Mouse (Mus musculus): ENCODE results near the gene Otub1. TPM values are rescaled to one million over a fixed set of nuclear protein-coding genes. Genes with fewer than 3 reads are reported as not detected.
A peak's percentile ranks its signal among the peaks of the same experiment; 100 is the strongest.

The Otub1 gene
- polyA plus RNA-seq, 1 experiment from 2014 or later = 139 TPM

DNA sequence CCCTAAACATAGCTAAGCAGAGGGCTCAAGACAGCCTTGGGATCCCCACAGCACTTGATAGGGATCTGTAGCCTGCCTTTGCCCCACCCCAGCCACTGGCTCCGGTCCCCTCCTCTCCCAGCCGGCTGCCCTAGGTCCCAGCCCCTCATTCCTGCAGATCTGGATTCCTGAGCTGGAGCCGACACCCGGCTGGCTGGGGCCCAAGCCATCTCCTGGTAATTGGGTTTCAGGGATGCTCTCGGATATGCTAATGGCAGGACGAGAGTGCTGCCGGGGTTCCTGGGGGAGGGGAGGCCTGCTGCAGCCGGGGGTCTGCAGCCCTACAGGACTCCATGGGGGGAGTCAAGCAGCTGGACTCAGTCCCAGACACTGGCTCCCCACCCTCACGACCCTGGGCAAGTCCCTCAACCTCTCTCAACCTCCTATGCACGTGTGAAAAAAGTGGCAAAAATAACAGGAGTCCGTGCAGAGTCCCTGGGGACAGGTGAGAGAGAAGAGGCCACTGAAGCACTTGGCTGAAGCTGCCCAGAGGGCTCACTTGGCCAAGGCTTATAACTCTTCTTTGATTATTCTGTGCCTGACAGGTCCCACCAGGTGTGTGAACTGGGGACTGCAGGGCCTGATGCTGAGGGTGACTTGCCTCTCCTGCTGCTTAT is 29.9 kb downstream of the Otub1 start:
- ATAC-seq (replicated peaks; ENCODE audit: low FRiP score) (no peak), DNase-seq (ENCODE audit: low spot score) (no peak)
- H3K4me3 ChIP-seq (ENCODE audit: low read depth, low read length) = no peak overlapping the region
- H3K9ac ChIP-seq (ENCODE audit: low read depth, low read length) = no peak overlapping the region
- no peak overlapping the region for H3K4me2 ChIP-seq
- H3K27ac ChIP-seq (ENCODE audit: low read depth, low read length) = no peak overlapping the region
- no peaks in the 10 kb centered on the region for H3K9me3 ChIP-seq (ENCODE audit: control insufficient read depth, low read length)
- peaks cover 37% of the 10 kb centered on the region for H3K27me3 ChIP-seq (replicated peaks; ENCODE audit: control insufficient read depth, insufficient read depth, low read length)
- WGBS = 17% methylated on average over 11 of the region's 11 CpGs
- no peaks in the 10 kb centered on the region for H3K36me3 ChIP-seq (ENCODE audit: control insufficient read depth, insufficient read depth, low read length)
- H3K4me1 ChIP-seq (replicated peaks; ENCODE audit: control insufficient read depth, insufficient read depth, low read length) = peaks cover 16% of the 10 kb centered on the region

DNA sequence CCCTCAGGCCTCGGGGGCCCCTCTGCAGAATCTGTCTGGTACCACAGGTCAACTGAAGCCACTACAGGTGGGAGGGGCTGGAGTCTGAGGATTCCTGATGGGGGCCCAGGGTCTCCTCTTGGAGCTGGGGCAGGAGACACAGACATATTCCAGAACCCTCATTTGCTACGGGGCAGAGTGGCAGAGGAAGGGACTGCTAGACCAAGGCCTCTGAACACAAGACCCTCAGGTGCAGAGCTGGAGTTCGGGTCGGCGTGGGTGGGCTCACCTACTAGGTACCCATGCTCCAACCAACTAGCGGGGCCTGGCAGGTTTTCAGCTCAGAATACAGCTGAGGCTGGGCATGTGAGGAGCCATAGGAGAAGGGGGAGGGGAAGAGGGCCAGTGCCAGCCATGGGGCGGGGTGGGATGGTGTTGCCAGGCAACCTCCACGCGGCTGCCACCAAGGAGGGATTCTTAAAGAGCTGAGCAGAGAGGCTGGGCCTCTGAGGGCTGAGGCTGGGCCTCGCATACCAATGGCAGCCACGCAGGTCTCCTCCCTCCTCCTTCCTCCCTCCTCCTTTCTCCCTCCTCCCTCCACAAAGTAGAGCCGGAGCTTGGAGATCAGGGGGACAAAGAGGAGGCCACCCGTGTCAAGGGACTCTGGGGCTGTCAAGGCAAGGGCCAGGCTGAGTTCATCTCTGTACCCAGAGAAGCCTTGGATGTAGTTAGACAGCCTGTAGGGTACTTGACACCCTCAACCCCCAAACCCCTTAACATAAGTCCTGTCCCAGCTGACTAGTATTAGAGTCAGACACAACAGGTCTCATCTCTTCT is 33.9 kb downstream of the Otub1 start:
- Histone ChIP-seq H3K9me3 (ENCODE audit: control insufficient read depth, low read length) (no peaks in the 10 kb centered on the region), H3K27ac (ENCODE audit: low read depth, low read length) (no peak overlapping the region), H3K9ac (ENCODE audit: low read depth, low read length) (no peak overlapping the region), H3K4me3 (ENCODE audit: low read depth, low read length) (no peak overlapping the region), H3K36me3 (ENCODE audit: control insufficient read depth, insufficient read depth, low read length) (no peaks in the 10 kb centered on the region), H3K4me1 (replicated peaks; ENCODE audit: control insufficient read depth, insufficient read depth, low read length) (peaks cover 17% of the 10 kb centered on the region), H3K4me2 (no peak overlapping the region), H3K27me3 (replicated peaks; ENCODE audit: control insufficient read depth, insufficient read depth, low read length) (peaks cover 32% of the 10 kb centered on the region)
- ATAC-seq (replicated peaks; ENCODE audit: low FRiP score) (peak; percentile 67), DNase-seq (ENCODE audit: low spot score) (peak; percentile 48)
- 30% methylated on average over 13 of the region's 13 CpGs for WGBS

DNA sequence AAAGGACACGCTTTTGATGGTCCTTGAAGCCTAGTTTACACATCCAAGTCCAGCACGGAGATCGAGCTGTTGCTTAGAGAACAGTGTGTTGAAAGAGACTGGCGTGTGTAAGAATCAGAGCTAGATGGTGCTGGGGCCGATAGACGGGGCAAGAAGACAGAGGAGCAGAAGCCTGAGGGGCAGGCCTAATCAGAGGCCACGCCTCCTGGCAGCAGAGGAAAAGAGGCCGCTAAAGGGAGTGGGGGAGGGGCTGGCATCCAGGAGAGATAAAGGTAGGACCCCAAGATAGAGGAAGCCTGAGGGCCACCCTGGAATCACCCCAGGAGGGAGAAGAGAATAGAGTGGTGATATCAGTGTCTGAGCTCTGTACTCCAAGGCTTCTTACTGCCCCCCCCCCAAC is 34.7 kb downstream of the Otub1 start:
- Histone ChIP-seq H3K9ac (ENCODE audit: low read depth, low read length) (no peak overlapping the region), H3K27me3 (replicated peaks; ENCODE audit: control insufficient read depth, insufficient read depth, low read length) (peaks cover 40% of the 10 kb centered on the region)

DNA sequence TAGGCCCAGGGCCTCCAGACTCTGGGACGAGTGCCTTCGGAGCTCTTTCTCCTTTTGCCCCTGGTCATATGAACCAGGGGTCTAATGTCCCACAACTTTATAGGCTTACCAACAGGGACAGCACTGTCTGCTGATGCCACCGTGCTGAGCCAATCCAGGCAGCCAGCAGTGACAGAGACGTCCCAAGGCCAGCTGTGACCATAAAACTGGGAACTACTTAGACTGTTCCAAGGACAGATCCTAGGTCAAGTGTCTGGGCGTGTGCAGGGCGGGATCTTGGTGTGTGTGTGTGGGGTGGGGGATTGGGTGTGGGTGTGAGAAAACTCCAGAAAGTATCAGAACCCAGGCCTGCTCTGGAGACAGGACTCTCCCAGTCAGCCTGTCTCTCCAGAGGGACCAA is 35.2 kb downstream of the Otub1 start:
- Histone ChIP-seq H3K27ac (ENCODE audit: low read depth, low read length) (no peak overlapping the region), H3K36me3 (ENCODE audit: control insufficient read depth, insufficient read depth, low read length) (no peaks in the 10 kb centered on the region), H3K4me3 (ENCODE audit: low read depth, low read length) (no peak overlapping the region), H3K9ac (ENCODE audit: low read depth, low read length) (no peak overlapping the region), H3K4me2 (no peak overlapping the region), H3K9me3 (ENCODE audit: control insufficient read depth, low read length) (no peaks in the 10 kb centered on the region), H3K4me1 (replicated peaks; ENCODE audit: control insufficient read depth, insufficient read depth, low read length) (peaks cover 13% of the 10 kb centered on the region), H3K27me3 (replicated peaks; ENCODE audit: control insufficient read depth, insufficient read depth, low read length) (peaks cover 40% of the 10 kb centered on the region)
- DNase-seq (ENCODE audit: low spot score) (no peak), ATAC-seq (replicated peaks; ENCODE audit: low FRiP score) (no peak)
- 78% methylated on average over 6 of the region's 6 CpGs for WGBS

More for the DNA sequence above, 34.7 kb downstream of the Otub1 start:
- H3K4me1 ChIP-seq (replicated peaks; ENCODE audit: control insufficient read depth, insufficient read depth, low read length) = peaks cover 17% of the 10 kb centered on the region
- H3K36me3 ChIP-seq (ENCODE audit: control insufficient read depth, insufficient read depth, low read length) = no peaks in the 10 kb centered on the region
- DNase-seq (ENCODE audit: low spot score) (no peak), ATAC-seq (replicated peaks; ENCODE audit: low FRiP score) (no peak)
- no peaks in the 10 kb centered on the region for H3K9me3 ChIP-seq (ENCODE audit: control insufficient read depth, low read length)
- H3K4me2 ChIP-seq = no peak overlapping the region
- H3K27ac ChIP-seq (ENCODE audit: low read depth, low read length) = no peak overlapping the region
- no peak overlapping the region for H3K4me3 ChIP-seq (ENCODE audit: low read depth, low read length)
- 13% methylated on average over 8 of the region's 8 CpGs for WGBS

DNA sequence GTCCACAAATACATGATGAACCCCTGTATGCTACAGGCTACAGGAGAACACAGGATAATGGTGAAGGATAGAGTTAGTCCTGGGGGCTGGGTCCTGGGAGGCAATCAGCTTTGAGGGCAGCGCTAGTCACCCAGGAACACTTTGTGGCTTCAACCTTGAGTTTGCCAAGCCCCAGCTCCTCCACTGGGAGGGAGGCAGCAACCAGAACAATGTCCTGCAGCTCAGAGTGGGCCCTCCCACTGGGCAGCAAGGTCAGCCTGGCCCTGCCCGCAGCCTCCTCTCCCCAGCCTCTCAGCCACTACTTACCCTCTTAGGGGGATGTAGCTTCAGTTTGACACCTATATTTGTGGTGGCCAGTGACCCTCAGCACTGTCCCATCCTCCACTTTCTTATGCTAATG is 37.7 kb downstream of the Otub1 start:
- no peak overlapping the region for H3K9ac ChIP-seq (ENCODE audit: low read depth, low read length)
- H3K36me3 ChIP-seq (ENCODE audit: control insufficient read depth, insufficient read depth, low read length) = no peaks in the 10 kb centered on the region
- peaks cover 17% of the 10 kb centered on the region for H3K4me1 ChIP-seq (replicated peaks; ENCODE audit: control insufficient read depth, insufficient read depth, low read length)
- ATAC-seq (replicated peaks; ENCODE audit: low FRiP score) = no peak
- 38% methylated on average over 2 of the region's 2 CpGs for WGBS
- H3K4me3 ChIP-seq (ENCODE audit: low read depth, low read length) = no peak overlapping the region
- H3K27me3 ChIP-seq (replicated peaks; ENCODE audit: control insufficient read depth, insufficient read depth, low read length) = peaks cover 61% of the 10 kb centered on the region
- H3K27ac ChIP-seq (ENCODE audit: low read depth, low read length) = no peak overlapping the region
- no peak overlapping the region for H3K4me2 ChIP-seq
- H3K9me3 ChIP-seq (ENCODE audit: control insufficient read depth, low read length) = no peaks in the 10 kb centered on the region
- DNase-seq (ENCODE audit: low spot score) = no peak

DNA sequence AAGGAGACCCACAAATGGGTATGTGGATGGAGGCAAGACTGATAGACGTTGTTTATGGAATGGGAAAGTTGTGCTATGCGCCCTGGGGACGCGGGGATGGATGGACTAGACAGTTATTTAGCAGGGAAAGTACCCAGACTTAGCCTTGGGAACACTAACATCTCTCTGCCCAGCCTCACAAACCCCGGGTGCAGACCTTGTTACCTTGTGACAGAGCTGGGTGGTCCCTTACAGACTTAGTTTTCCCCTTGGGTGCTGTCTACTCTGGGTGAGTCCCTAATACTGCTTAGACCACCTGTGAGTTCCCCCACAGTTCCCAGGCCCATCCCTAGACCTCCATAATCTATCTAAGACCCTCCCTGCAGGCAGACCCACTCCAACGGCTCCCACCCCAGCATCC is 39.3 kb downstream of the Otub1 start:
- H3K4me3 ChIP-seq (ENCODE audit: low read depth, low read length) = no peak overlapping the region
- H3K4me2 ChIP-seq = no peak overlapping the region
- H3K4me1 ChIP-seq (replicated peaks; ENCODE audit: control insufficient read depth, insufficient read depth, low read length) = peaks cover 12% of the 10 kb centered on the region
- H3K9ac ChIP-seq (ENCODE audit: low read depth, low read length) = no peak overlapping the region
- ATAC-seq (replicated peaks; ENCODE audit: low FRiP score) = no peak
- no peaks in the 10 kb centered on the region for H3K36me3 ChIP-seq (ENCODE audit: control insufficient read depth, insufficient read depth, low read length)
- H3K9me3 ChIP-seq (ENCODE audit: control insufficient read depth, low read length) = no peaks in the 10 kb centered on the region
- DNase-seq (ENCODE audit: low spot score) = no peak
- WGBS = 12% methylated on average over 6 of the region's 6 CpGs
- no peak overlapping the region for H3K27ac ChIP-seq (ENCODE audit: low read depth, low read length)
- H3K27me3 ChIP-seq (replicated peaks; ENCODE audit: control insufficient read depth, insufficient read depth, low read length) = peaks cover 72% of the 10 kb centered on the region

DNA sequence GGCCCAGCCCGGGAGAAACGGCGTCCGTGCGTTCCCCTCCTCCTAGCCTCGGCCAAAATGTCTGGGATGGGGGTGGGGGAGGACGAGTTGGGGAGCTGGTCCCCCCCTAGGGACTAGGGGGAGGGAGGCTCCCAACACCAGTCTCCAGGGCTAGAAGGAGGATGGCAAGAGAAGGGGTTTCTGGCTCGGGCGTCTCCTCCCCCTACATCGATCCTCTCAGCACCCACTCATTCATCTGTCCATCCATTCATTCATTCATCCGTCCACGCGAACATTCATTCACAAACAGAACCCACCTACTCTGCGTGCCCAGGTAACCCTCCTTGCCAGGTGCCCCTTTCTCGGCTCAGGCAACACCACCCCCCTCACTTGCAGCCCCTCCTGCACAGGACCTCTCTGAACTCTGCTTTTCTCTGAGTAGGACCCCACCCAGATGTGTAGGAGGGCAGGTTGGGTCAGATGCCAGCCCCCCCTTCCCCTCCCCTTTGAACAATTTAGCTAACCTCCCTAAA is 39.9 kb downstream of the Otub1 start:
- peaks cover 7% of the 10 kb centered on the region for H3K4me1 ChIP-seq (replicated peaks; ENCODE audit: control insufficient read depth, insufficient read depth, low read length)
- H3K36me3 ChIP-seq (ENCODE audit: control insufficient read depth, insufficient read depth, low read length) = no peaks in the 10 kb centered on the region
- no peak for ATAC-seq (replicated peaks; ENCODE audit: low FRiP score)
- no peak for DNase-seq (ENCODE audit: low spot score)
- H3K27ac ChIP-seq (ENCODE audit: low read depth, low read length) = no peak overlapping the region
- peaks cover 76% of the 10 kb centered on the region for H3K27me3 ChIP-seq (replicated peaks; ENCODE audit: control insufficient read depth, insufficient read depth, low read length)
- H3K4me3 ChIP-seq (ENCODE audit: low read depth, low read length) = peak overlapping the region; percentile 57
- 5% methylated on average over 15 of the region's 15 CpGs for WGBS
- no peak overlapping the region for H3K9ac ChIP-seq (ENCODE audit: low read depth, low read length)
- H3K4me2 ChIP-seq = peak overlapping the region; percentile 71
- H3K9me3 ChIP-seq (ENCODE audit: control insufficient read depth, low read length) = no peaks in the 10 kb centered on the region

DNA sequence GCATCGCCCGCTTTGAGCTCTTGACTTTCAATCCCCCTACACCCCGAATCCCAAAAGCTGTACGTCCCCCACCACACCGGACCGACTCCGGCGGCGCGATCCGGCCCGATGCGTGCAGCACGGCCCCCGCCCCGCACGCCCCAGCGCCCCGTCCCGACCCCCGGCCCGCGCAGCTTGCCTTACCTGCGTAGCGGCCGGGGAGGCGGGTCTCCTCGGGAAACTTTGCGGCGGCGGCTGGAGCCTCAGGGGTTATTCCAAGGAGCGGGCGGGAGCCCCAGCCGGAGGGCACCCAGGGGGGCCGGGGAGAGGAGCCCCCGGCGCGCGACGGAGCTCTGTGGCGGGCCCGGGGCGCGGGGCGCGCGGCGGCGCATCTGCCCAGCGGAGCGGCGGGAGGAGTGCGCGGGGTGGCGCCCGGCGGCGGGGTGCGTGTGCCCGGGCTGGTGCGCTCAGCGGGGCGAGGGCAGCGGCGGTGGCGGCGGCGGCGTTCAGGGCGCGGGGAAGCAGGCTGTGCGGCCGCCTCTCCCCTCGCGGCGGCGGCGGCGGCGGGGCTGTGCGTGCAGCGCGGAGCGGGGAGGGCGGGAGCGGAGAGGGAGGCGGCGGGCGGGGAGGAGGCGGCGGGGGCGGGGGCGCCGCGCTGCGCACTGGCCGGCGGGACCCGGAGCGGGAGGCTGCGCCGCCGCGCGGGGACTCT is 40.5 kb downstream of the Otub1 start:
- Histone ChIP-seq H3K4me1 (replicated peaks; ENCODE audit: control insufficient read depth, insufficient read depth, low read length) (peaks cover 5% of the 10 kb centered on the region), H3K4me3 (ENCODE audit: low read depth, low read length) (peak overlapping the region; percentile 57), H3K4me2 (peak overlapping the region; percentile 71), H3K9me3 (ENCODE audit: control insufficient read depth, low read length) (no peaks in the 10 kb centered on the region), H3K9ac (ENCODE audit: low read depth, low read length) (0 out of 2 replicates have a peak overlapping the region, but pooled peaks have one; percentile 10), H3K36me3 (ENCODE audit: control insufficient read depth, insufficient read depth, low read length) (no peaks in the 10 kb centered on the region), H3K27me3 (replicated peaks; ENCODE audit: control insufficient read depth, insufficient read depth, low read length) (peaks cover 82% of the 10 kb centered on the region), H3K27ac (ENCODE audit: low read depth, low read length) (no peak overlapping the region)
- no peak for ATAC-seq (replicated peaks; ENCODE audit: low FRiP score)
- WGBS = 2% methylated on average over 70 of the region's 105 CpGs
- no peak for DNase-seq (ENCODE audit: low spot score)

All from liver, embryonic 11.5 days (tissue).